Mouse (Mus musculus) thymus, adult 18-20 months (tissue): ENCODE results near the gene Gm3685.
"Not testable (repeated sequence)": the region's sequence is repeated elsewhere in the genome, so short reads cannot be mapped to it uniquely, and the experiment has no call there.

ENCODE experiments used
- DNase-seq, 2 experiments: peaks; one replicate each; pipeline ENCODE4 v3.0.0; 2022; ENCODE audit warnings: mixed read lengths in 2 of 2

Gm3685 gene

DNA sequence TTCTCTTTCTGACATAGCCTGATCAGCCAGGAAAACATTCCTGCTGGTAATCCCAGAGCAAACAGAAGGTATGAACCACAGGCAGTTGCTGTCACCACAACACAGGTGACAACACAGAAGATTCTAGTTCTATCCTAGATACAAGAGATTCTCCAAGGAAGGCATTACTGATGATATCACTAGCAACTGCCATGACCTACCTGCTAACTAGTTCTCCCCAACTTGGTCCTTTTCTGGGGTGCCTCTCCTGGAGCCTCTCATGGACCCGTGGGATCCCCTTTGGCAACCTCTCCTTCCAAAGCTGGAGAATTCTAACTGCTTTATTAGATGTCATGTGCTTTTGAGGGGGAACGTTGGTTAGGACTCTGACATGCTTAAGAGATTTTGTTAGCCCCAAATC is at the start of gene Gm3685:
Gene Gm3685 (minus strand): TSS at position 101 of the 400 bp plus-strand sequence.
- not testable (repeated sequence) for DNase-seq

DNA sequence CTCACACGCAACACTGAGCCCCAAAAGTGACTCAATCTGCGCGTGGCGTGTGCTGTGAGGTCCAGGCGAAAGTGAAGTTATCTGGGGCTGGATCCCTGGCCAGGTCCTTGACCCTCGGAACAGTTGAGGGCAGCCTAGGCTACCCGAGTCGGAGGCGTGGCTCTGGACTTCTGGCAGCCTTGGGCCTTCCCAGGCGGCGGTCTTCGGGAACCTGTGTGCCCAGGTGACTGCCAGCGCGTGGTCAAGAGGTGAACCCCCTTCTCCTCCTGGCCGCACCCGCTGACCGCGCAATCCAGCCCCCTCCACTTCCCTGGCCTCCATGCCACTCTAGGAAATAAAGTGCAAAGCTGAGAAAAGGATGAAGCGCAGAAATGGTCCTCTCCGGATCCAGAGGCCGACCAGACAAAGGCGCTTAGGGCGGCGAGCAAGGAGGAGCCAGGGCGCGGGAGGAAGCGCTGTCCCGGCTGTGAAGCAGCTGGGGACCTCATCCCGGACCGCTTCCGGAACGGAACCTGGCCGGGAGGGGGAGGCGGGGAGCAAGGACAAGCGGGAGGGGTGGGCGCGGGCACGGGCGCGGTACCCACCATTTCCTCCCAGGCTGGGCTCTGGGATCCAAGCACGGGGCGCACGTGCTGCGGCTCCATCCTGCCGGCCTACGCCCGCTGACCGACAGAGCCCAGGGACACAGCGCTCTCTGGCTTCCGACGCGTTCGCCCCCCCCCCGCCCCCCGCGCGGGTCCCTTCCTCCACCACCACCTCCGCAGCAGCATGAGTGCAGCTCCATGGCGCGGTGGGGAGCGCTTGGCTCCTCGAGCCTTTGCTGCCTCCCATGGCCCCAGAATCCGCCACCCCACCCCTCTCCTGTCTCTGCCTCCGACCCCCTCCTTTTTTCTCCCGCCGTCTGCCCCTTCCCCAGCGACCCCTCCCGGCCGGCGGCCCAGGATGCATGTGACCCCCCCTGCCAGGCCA is 17.7 kb downstream of the Gm3685 start, which contains the start of gene Gm10406:
Gene Gm10406 (minus strand): TSS at position 669 of the 969 bp plus-strand sequence.
- peak; percentile 2 to 4 for DNase-seq

DNA sequence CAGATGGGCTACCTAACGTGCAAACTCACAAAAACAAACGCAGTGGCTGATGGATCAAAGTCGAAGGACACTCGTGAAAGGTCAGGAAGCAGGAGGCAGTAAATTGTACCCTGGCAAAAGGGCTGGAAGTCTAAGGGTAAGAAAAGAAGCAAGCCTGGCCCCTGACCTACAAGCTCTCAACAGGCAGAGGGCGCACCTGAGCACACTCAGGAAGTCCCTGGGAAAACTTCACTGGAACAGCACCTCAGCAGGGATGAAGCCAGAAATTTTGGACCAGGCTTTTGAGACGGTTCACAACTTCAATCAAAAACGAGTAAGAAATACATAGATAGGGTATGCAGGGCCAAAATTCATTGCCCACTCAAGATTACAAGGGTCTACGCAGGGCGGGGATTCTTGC is 18.5 kb downstream of the Gm3685 start:
- DNase-seq: not testable (repeated sequence)
